Mouse (Mus musculus) brain, embryonic 14.5 days (tissue): ENCODE measurements around the gene Bclaf1.

Source experiments
- CTCF ChIP-seq: fragments of 200-500 bp; IDR thresholded peaks from 2 replicates; pipeline ENCODE4 v1.5.1; 2012; ENCODE audit warnings: inconsistent platforms, mild to moderate bottlenecking, moderate library complexity, borderline replicate concordance; ENCODE audit not compliant: insufficient read depth, insufficient read length; ENCODE audit errors: extremely low read depth
- POLR2A ChIP-seq: fragments of 200-500 bp; IDR thresholded peaks from 2 replicates; pipeline ENCODE4 v1.6.1; 2012; ENCODE audit warnings: mild to moderate bottlenecking, inconsistent platforms, borderline replicate concordance; ENCODE audit not compliant: poor library complexity, insufficient read depth, insufficient read length, severe bottlenecking; ENCODE audit errors: extremely low read depth

DNA sequence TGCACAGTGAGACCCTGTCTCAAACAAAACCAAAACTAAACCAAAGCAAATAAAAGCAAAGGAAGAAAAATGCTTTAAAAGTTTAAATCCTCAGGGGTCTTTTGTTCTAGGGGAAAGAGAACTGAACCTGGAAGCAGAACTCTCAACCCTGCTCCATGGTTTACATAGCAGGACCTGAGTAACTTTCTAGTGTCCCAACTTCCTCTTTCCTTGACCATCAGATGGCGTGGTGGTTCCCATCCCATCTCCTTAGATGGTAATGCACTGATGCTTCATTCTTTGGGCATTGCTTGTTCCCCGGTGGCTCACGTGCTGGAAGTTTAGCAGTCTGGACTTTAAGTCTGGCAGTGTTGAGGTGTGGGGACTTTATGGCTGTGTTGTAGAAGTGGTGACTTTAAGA, 69.1 kb downstream of the Bclaf1 start:
- TF ChIP-seq POLR2A (no peak), CTCF (no peak)
